Mouse (Mus musculus) G1E (cell line): ENCODE measurements at regions not wholly inside any gene's neighbourhood (a gene's known extent, or its start where the extent isn't known, plus 50 kb on each side); places are given as distances from the start of the nearest gene placed in this dataset.

Experiments used
- CTCF ChIP-seq: IDR thresholded peaks from 2 replicates; pipeline ENCODE4 v1.5.1; 2012; ENCODE audit warnings: low read depth, low read length, inconsistent platforms, mixed read lengths
- GATA1 ChIP-seq: IDR thresholded peaks from 2 replicates; pipeline ENCODE4 v1.6.1; 2012; ENCODE audit warnings: borderline replicate concordance, low read length, inconsistent platforms, mixed read lengths
- GATA2 ChIP-seq: IDR thresholded peaks from 2 replicates; pipeline ENCODE4 v1.6.1; 2012; ENCODE audit warnings: low read depth, low read length, inconsistent platforms, borderline replicate concordance
- POLR2AphosphoS5 ChIP-seq: IDR thresholded peaks from 2 replicates; pipeline ENCODE4 v1.6.1; 2012; ENCODE audit warnings: low read depth, low read length, inconsistent platforms; ENCODE audit not compliant: insufficient replicate concordance
- TAL1 ChIP-seq: conservative IDR thresholded peaks from 2 replicates; pipeline ENCODE4 v1.6.1; 2012; ENCODE audit warnings: low read depth, low read length, inconsistent platforms, mixed read lengths

DNA sequence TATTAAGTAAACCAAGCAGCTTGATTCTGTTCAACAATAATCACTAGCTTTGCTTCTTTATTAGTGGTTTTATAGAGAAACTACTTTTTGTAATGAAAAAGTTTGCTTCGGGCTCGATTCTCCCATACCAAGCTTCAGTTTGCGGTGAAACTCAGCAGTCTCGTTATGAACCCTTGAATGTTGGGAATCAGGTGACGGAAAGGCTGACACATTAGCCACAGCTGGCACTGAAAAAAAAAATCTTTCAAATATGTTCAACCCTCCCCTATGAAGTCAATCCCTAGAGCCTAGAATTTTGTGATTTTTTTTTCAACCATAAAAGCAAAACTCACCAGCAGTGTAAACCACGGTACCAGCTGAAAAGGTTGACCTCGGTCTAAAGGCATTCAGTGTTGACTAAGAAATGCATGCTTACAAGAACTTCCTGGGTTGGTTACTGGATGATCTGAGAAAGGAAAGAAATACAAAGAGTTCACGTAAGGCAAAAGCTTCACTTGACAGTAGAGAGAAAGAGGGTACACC, 223.4 kb downstream of the Sox4 start:
- TF ChIP-seq CTCF (no peak), TAL1 (no peak), GATA2 (no peak), GATA1 (no peak), POLR2AphosphoS5 (no peak)
